Mouse (Mus musculus) MEL (cell line): ENCODE data around the gene Igfbp6. TPM values are rescaled to one million over a fixed set of nuclear protein-coding genes. Genes with fewer than 3 reads are reported as not detected.

Experiments
- DNase-seq: peaks from one replicate; pipeline ENCODE4 v3.0.0; 2011; ENCODE audit warnings: low read depth, low spot score
- H3K27ac ChIP-seq: 2 replicates; pipeline ENCODE4 v1.5.1; 2012; ENCODE audit warnings: low read depth, mild to moderate bottlenecking, control low read depth, low read length, moderate library complexity; ENCODE audit not compliant: control insufficient read depth
- H3K27me3 ChIP-seq, 2 experiments: fragments of 150-350 bp in 1 of 2; sonication (generic) in 1 of 2; 2 replicates each; pipeline ENCODE4 v1.6.1; 2012; ENCODE audit warnings: low read length in 2 of 2, mild to moderate bottlenecking in 2 of 2, improper control_type of control experiment in 1 of 2, moderate library complexity in 1 of 2; ENCODE audit not compliant: insufficient read depth in 2 of 2, control insufficient read depth in 1 of 2
- H3K36me3 ChIP-seq, 2 experiments: 2 replicates each; pipeline ENCODE4 v1.6.1; 2012 to 2014; ENCODE audit warnings: low read length in 2 of 2, improper control_type of control experiment in 1 of 2, inconsistent platforms in 1 of 2, mild to moderate bottlenecking in 1 of 2; ENCODE audit not compliant: insufficient read depth in 2 of 2, control insufficient read depth in 1 of 2
- H3K4me1 ChIP-seq, 2 experiments: fragments of 150-350 bp in 1 of 2; sonication (generic) in 1 of 2; 2 replicates each; pipeline ENCODE4 v1.6.1; 2012; ENCODE audit warnings: low read length in 2 of 2, improper control_type of control experiment in 1 of 2, mild to moderate bottlenecking in 1 of 2; ENCODE audit not compliant: insufficient read depth in 2 of 2, control insufficient read depth in 1 of 2
- H3K4me3 ChIP-seq, 2 experiments: fragments of 150-350 bp in 1 of 2; sonication (generic) in 1 of 2; 2 replicates each; pipeline ENCODE4 v1.5.1; 2012; ENCODE audit warnings: low read depth in 2 of 2, low read length in 2 of 2, mild to moderate bottlenecking in 2 of 2, moderate library complexity in 2 of 2, control low read depth in 1 of 2, improper control_type of control experiment in 1 of 2; ENCODE audit not compliant: control insufficient read depth in 1 of 2, insufficient read depth in 1 of 2
- H3K79me2 ChIP-seq: 2 replicates; pipeline ENCODE4 v1.6.1; 2012; ENCODE audit warnings: mild to moderate bottlenecking, low read length, moderate library complexity; ENCODE audit not compliant: control insufficient read depth, poor library complexity, insufficient read depth
- H3K9ac ChIP-seq: 2 replicates; pipeline ENCODE4 v1.6.1; 2012; ENCODE audit warnings: low read depth, mild to moderate bottlenecking, control low read depth, low read length, moderate library complexity; ENCODE audit not compliant: control insufficient read depth, poor library complexity, severe bottlenecking
- H3K9me3 ChIP-seq: fragments of 150-350 bp; sonication (generic); replicated peaks from 2 replicates; pipeline ENCODE4 v1.6.1; 2012; ENCODE audit warnings: mild to moderate bottlenecking, low read length, improper control_type of control experiment, moderate library complexity; ENCODE audit not compliant: insufficient read depth
- E2F4 ChIP-seq: IDR thresholded peaks from 2 replicates; pipeline ENCODE4 v1.6.1; 2011; ENCODE audit warnings: low read depth, low read length, improper control_type of control experiment, borderline replicate concordance
- ELF1 ChIP-seq: IDR thresholded peaks from 2 replicates; pipeline ENCODE4 v1.6.1; 2014; ENCODE audit warnings: low read depth, mild to moderate bottlenecking, inconsistent platforms, low read length, improper control_type of control experiment, moderate library complexity
- EP300 ChIP-seq, 2 experiments: IDR thresholded peaks; 2 replicates each; pipeline ENCODE4 v1.6.1; 2011; ENCODE audit warnings: improper control_type of control experiment in 2 of 2, low read length in 2 of 2, low read depth in 1 of 2, mild to moderate bottlenecking in 1 of 2
- GABPA ChIP-seq: IDR thresholded peaks from 2 replicates; pipeline ENCODE4 v1.6.1; 2012; ENCODE audit warnings: low read depth, mild to moderate bottlenecking, inconsistent platforms, low read length, improper control_type of control experiment, moderate library complexity
- GATA1 ChIP-seq: IDR thresholded peaks from 2 replicates; pipeline ENCODE4 v1.6.1; 2011; ENCODE audit warnings: low read depth, low read length, improper control_type of control experiment
- MAX ChIP-seq: IDR thresholded peaks from 2 replicates; pipeline ENCODE4 v1.6.1; 2011; ENCODE audit warnings: low read length, improper control_type of control experiment
- MAZ ChIP-seq: IDR thresholded peaks from 2 replicates; pipeline ENCODE4 v1.6.1; 2012; ENCODE audit warnings: low read depth, mild to moderate bottlenecking, inconsistent platforms, low read length, improper control_type of control experiment
- MYC ChIP-seq: IDR thresholded peaks from 2 replicates; pipeline ENCODE4 v1.6.1; 2011; ENCODE audit warnings: low read depth, mild to moderate bottlenecking, low read length, improper control_type of control experiment, moderate library complexity
- RAD21 ChIP-seq: IDR thresholded peaks from 2 replicates; pipeline ENCODE4 v1.6.1; 2011; ENCODE audit warnings: mild to moderate bottlenecking, low read depth, low read length, improper control_type of control experiment
- RCOR1 ChIP-seq: IDR thresholded peaks from 2 replicates; pipeline ENCODE4 v1.6.1; 2012; ENCODE audit warnings: low read depth, mild to moderate bottlenecking, inconsistent platforms, low read length, improper control_type of control experiment
- SMC3 ChIP-seq: IDR thresholded peaks from 2 replicates; pipeline ENCODE4 v1.6.1; 2011; ENCODE audit warnings: low read depth, low read length, improper control_type of control experiment
- TCF12 ChIP-seq: IDR thresholded peaks from 2 replicates; pipeline ENCODE4 v1.6.1; 2014; ENCODE audit warnings: low read depth, mild to moderate bottlenecking, inconsistent platforms, low read length, improper control_type of control experiment, moderate library complexity
- UBTF ChIP-seq: IDR thresholded peaks from 2 replicates; pipeline ENCODE4 v1.6.1; 2012; ENCODE audit warnings: low read depth, mild to moderate bottlenecking, inconsistent platforms, low read length, improper control_type of control experiment, moderate library complexity, borderline replicate concordance; ENCODE audit not compliant: insufficient read depth
- USF2 ChIP-seq, 2 experiments: IDR thresholded peaks; 2 replicates each; pipeline ENCODE4 v1.6.1; 2011 to 2012; ENCODE audit warnings: improper control_type of control experiment in 2 of 2, low read length in 2 of 2, borderline replicate concordance in 1 of 2, inconsistent platforms in 1 of 2, low read depth in 1 of 2, mild to moderate bottlenecking in 1 of 2; ENCODE audit not compliant: insufficient read depth in 1 of 2
- ZKSCAN1 ChIP-seq: IDR thresholded peaks from 2 replicates; pipeline ENCODE4 v1.6.1; 2012; ENCODE audit warnings: low read depth, mild to moderate bottlenecking, inconsistent platforms, low read length, improper control_type of control experiment, moderate library complexity
- ZNF384 ChIP-seq: IDR thresholded peaks from 2 replicates; pipeline ENCODE4 v1.6.1; 2012; ENCODE audit warnings: low read depth, mild to moderate bottlenecking, inconsistent platforms, low read length, improper control_type of control experiment
- polyA plus RNA-seq, 2 experiments: library from polyadenylated mRNA; stranded (reverse) in 1 of 2; unstranded in 1 of 2; fragments of >175 nt in 1 of 2; fragments of >200 nt in 1 of 2; gene quantifications; 2 replicates each; pipeline versions ENCODE4 v1.2.1 to v1.2.4; 2012; ENCODE audit warnings: low replicate concordance in 2 of 2, low read depth in 1 of 2; ENCODE audit not compliant: insufficient read length in 2 of 2, insufficient read depth in 1 of 2, missing spikeins in 1 of 2
- total RNA-seq: library from RNA; depleted of rRNA; stranded (reverse); fragments of 300-350 nt; gene quantifications from 2 replicates; pipeline ENCODE4 v1.2.3, GENCODE M21; 2012

Igfbp6 gene
- total and polyA plus RNA-seq, 3 experiments, result 0.65 to 1.8 TPM; not detected in 1

- TF ChIP-seq E2F4 (no peak; the same call in 1 of the 2 replicates), ELF1 (peak; percentile 93), TCF12 (0 out of 2 replicates have a peak, but pooled peaks have one; percentile 25), MAX (peak; percentile 65), SMC3 (no peak), RCOR1 (peak; percentile 40; the same call in 1 of the 2 replicates), GATA1 (no peak)
Observed at GRCm38 (mm10) chr15:102136129-102136758, 7.9 kb upstream of the Igfbp6 start, which contains the start of gene Spryd3 (continued).

- TF ChIP-seq MYC (no peak), EP300 (IDR thresholded peaks at IDR 0.05; ENCODE audit: low read depth in 1 of 2, low read length in 2 of 2) (no peak), RAD21 (no peak), ZKSCAN1 (no peak), SMC3 (no peak), ZNF384 (peak; percentile 71), GATA1 (no peak), UBTF (no peak)
- H3K79me2 ChIP-seq, result no peaks in the 10 kb centered on the region; the same call in 1 of the 2 replicates
- H3K9ac ChIP-seq, result no peak overlapping the region
- no peak overlapping the region for H3K27ac ChIP-seq
- peaks cover 12 to 14% of the 10 kb centered on the region in 2 experiments for H3K4me1 ChIP-seq
- no peaks in the 10 kb centered on the region for H3K9me3 ChIP-seq
- no peak overlapping the region for H3K4me3 ChIP-seq
- peaks cover 0 to 15% of the 10 kb centered on the region in 2 experiments; a peak in 2 of 4 replicates for H3K36me3 ChIP-seq
- no peaks in the 10 kb centered on the region for H3K27me3 ChIP-seq
- no peak for DNase-seq
Observed at GRCm38 (mm10) chr15:102141120-102141519, 3.0 kb upstream of the Igfbp6 start.

- Histone ChIP-seq H3K9me3 (no peaks in the 10 kb centered on the region), H3K79me2 (no peaks in the 10 kb centered on the region), H3K27me3 (no peaks in the 10 kb centered on the region), H3K4me1 (peaks cover 6 to 14% of the 10 kb centered on the region in 2 experiments), H3K36me3 (peaks cover 0 to 14% of the 10 kb centered on the region in 2 experiments; a peak in 2 of 4 replicates), H3K27ac (no peak overlapping the region), H3K9ac (no peak overlapping the region), H3K4me3 (no peak overlapping the region)
- no peak for DNase-seq
- TF ChIP-seq MAZ (no peak), ZNF384 (peak; percentile 50; the same call in 1 of the 2 replicates), USF2 (IDR thresholded peaks at IDR 0.05; ENCODE audit: borderline replicate concordance in 1 of 2, insufficient read depth in 1 of 2, low read depth in 1 of 2, low read length in 2 of 2) (no peak), SMC3 (no peak), E2F4 (no peak), RCOR1 (no peak), GABPA (no peak), ELF1 (no peak), UBTF (no peak)
Observed at GRCm38 (mm10) chr15:102142914-102143912, 949 bp upstream of the Igfbp6 start.
